Mouse (Mus musculus) urinary bladder, postnatal 25 days (tissue): ENCODE measurements at regions not wholly inside any gene's neighbourhood (a gene's known extent, or its start where the extent isn't known, plus 50 kb on each side); places are given as distances from the start of the nearest gene placed in this dataset.

Source experiments
- DNase-seq: peaks from one replicate; pipeline ENCODE4 v3.0.0; 2022; ENCODE audit warnings: low spot score

- DNase-seq: no peak
Measured at GRCm38 (mm10) chr2:105454353-105454752, 55.2 kb upstream of the Rcn1 start.

GRCm38 (mm10) chr2:105454836-105455235, 55.7 kb upstream of the Rcn1 start:
- no peak for DNase-seq

GRCm38 (mm10) chr2:105458643-105459042, 59.5 kb upstream of the Rcn1 start:
- no peak for DNase-seq

GRCm38 (mm10) chr2:105459512-105459911, 60.4 kb upstream of the Rcn1 start:
- DNase-seq: no peak

- DNase-seq: no peak
Measured at GRCm38 (mm10) chr2:105465630-105466029, 66.5 kb upstream of the Rcn1 start.

- peak; percentile 16 for DNase-seq
Measured at GRCm38 (mm10) chr2:105468930-105469329, 69.8 kb upstream of the Rcn1 start.

GRCm38 (mm10) chr2:105476028-105476677, 77.0 kb upstream of the Rcn1 start:
- no peak for DNase-seq

- no peak for DNase-seq
Measured at GRCm38 (mm10) chr2:105481990-105482592, 83.0 kb upstream of the Rcn1 start.

GRCm38 (mm10) chr2:105484496-105484895, 85.4 kb upstream of the Rcn1 start:
- DNase-seq: no peak

- DNase-seq: no peak
Measured at GRCm38 (mm10) chr2:105485286-105485685, 86.2 kb upstream of the Rcn1 start.

- DNase-seq: no peak
Measured at GRCm38 (mm10) chr2:105495796-105496195, 96.7 kb upstream of the Rcn1 start.

- no peak for DNase-seq
Measured at GRCm38 (mm10) chr2:105504197-105504596, 105.1 kb upstream of the Rcn1 start.

- DNase-seq: no peak
Measured at GRCm38 (mm10) chr2:105505554-105505953, 106.4 kb upstream of the Rcn1 start.

GRCm38 (mm10) chr2:105507160-105507559, 108.0 kb upstream of the Rcn1 start:
- DNase-seq: no peak

GRCm38 (mm10) chr2:105510816-105511215, 111.7 kb upstream of the Rcn1 start:
- no peak for DNase-seq

- no peak for DNase-seq
Measured at GRCm38 (mm10) chr2:105511690-105512089, 112.6 kb upstream of the Rcn1 start.

GRCm38 (mm10) chr2:105514226-105514625, 115.1 kb upstream of the Rcn1 start:
- DNase-seq: no peak

GRCm38 (mm10) chr2:105514881-105515280, 115.8 kb upstream of the Rcn1 start:
- DNase-seq: no peak

- DNase-seq: no peak
Measured at GRCm38 (mm10) chr2:105515326-105515725, 116.2 kb upstream of the Rcn1 start.

- DNase-seq: no peak
Measured at GRCm38 (mm10) chr2:105516267-105517133, 117.4 kb upstream of the Rcn1 start.

GRCm38 (mm10) chr2:105521841-105522240, 122.7 kb upstream of the Rcn1 start:
- no peak for DNase-seq

GRCm38 (mm10) chr2:105523297-105523802, 124.2 kb upstream of the Rcn1 start:
- peak; percentile 19 for DNase-seq

- no peak for DNase-seq
Measured at GRCm38 (mm10) chr2:105525111-105525610, 126.0 kb upstream of the Rcn1 start.
